Mouse (Mus musculus): ENCODE data around the gene Tnfrsf14.
A peak's percentile ranks its signal among the peaks of the same experiment; 100 is the strongest.

DNA sequence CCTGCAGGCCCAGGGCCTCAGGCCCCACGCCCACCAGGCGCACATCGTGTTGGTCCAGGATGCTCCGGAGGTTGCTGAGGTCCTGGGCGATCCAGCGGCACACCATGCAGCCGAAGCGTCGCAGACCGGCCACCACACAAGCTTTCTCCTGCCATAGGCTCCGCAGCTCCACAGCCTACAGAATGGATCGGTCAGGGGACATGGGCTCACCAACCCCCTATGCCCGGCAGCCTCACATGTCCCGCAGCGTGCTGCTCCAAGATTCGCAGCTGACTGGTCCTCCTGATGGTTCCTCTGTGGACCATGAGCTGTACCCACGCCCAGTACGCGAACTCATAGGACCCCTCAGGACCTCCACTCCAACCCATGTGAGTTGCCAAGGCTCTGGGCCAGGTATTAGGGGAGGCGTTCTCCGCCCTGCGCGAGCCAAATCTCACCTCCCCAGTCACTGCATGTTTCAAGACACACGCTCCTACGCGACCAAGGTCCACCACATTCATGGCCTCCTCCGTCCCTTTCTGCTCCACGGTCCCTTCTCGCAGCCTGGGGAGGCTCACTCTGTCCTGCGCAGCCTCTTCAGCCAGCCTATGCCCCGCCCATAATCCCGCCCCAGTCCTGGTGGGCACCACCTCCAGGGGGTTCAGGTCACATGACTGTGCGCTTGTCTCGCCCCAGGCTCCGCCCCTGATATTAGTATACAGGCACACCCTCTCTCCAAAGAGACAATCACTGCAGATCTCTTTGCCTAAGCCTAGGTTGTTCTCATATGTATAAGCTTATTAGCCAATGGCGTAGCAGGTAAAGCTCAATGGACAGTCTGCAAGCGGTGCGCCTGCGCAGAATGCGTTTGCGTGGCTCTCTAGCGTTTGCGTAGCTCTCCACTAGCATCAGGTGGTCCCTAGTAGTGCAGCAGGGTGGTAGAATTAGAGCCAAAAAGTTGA is 29.6 kb downstream of the Tnfrsf14 start, which contains the start of gene Fam213b:
- no peak for TF ChIP-seq CTCF (IDR thresholded peaks at IDR 0.05)
- TF ChIP-seq EP300 (IDR thresholded peaks at IDR 0.05; ENCODE audit: insufficient read depth, low read depth, low read length), result no peak; the same call in 1 of the 2 replicates
- TF ChIP-seq POLR2A (IDR thresholded peaks at IDR 0.05; ENCODE audit: insufficient read depth, low read depth, low read length), result peak; percentile 96
